Mouse (Mus musculus) forebrain, postnatal 0 days (tissue): Measurements from ENCODE around the gene Ubqln4. TPM values are rescaled to one million over a fixed set of nuclear protein-coding genes. Genes with fewer than 3 reads are reported as not detected.

Experiments
- ATAC-seq: fragments of 200-750 bp; cut with Nextera tagmentation; 2 replicates; pipeline ENCODE4 v1.8.0; 2017; ENCODE audit warnings: mild to moderate bottlenecking, moderate library complexity
- DNase-seq: peaks from one replicate; pipeline ENCODE4 v3.0.0-alpha.2; 2015
- H3K27ac ChIP-seq: fragments of 300-500 bp; sonication (generic); 2 replicates; pipeline ENCODE4 v1.5.1; 2014; ENCODE audit warnings: low read depth, mild to moderate bottlenecking, antibody characterized with exemption, low read length, moderate library complexity, mixed read lengths
- H3K27me3 ChIP-seq: fragments of 300-500 bp; sonication (generic); 2 replicates; pipeline ENCODE4 v1.6.1; 2014; ENCODE audit warnings: mild to moderate bottlenecking, low read length, mixed read lengths; ENCODE audit not compliant: insufficient read depth
- H3K36me3 ChIP-seq: fragments of 300-500 bp; sonication (generic); 2 replicates; pipeline ENCODE4 v1.6.1; 2014; ENCODE audit warnings: mild to moderate bottlenecking, moderate library complexity; ENCODE audit not compliant: insufficient read depth
- H3K4me1 ChIP-seq: fragments of 300-500 bp; sonication (generic); 2 replicates; pipeline ENCODE4 v1.6.1; 2014; ENCODE audit warnings: antibody characterized with exemption; ENCODE audit not compliant: insufficient read depth
- H3K4me2 ChIP-seq: fragments of 300-500 bp; sonication (generic); 2 replicates; pipeline ENCODE4 v1.6.1; 2014; ENCODE audit warnings: low read depth, mild to moderate bottlenecking, moderate library complexity
- H3K4me3 ChIP-seq: fragments of 300-500 bp; sonication (generic); 2 replicates; pipeline ENCODE4 v1.5.1; 2014; ENCODE audit warnings: low read depth, low read length, mixed read lengths
- H3K9ac ChIP-seq: fragments of 300-500 bp; sonication (generic); 2 replicates; pipeline ENCODE4 v1.6.1; 2014; ENCODE audit warnings: mild to moderate bottlenecking
- H3K9me3 ChIP-seq: fragments of 300-500 bp; sonication (generic); 2 replicates; pipeline ENCODE4 v1.6.1; 2016; ENCODE audit warnings: low read length
- CTCF ChIP-seq: sonication (generic); IDR thresholded peaks from 2 replicates; pipeline ENCODE4 v1.5.1; 2016; ENCODE audit warnings: antibody characterized with exemption, control low read depth, low read depth
- WGBS: fragments of 180-500 bp; shearing (Covaris S2); extraction: QIAGEN DNeasy Blood & Tissue Kit; methylation state at CpG from one replicate; pipeline ENCODE4 v1.1.7; 2014; 5-methylcytosine and 5-hydroxymethylcytosine counted together
- polyA plus RNA-seq: library from polyadenylated mRNA; unstranded; fragments of >200 nt; fragmentation: Nextera tagmentation; extraction: Ambion mirVana; gene quantifications from 2 replicates; pipeline ENCODE4 v1.2.1, GENCODE M21; 2015
- total RNA-seq: library from RNA; depleted of rRNA; stranded (reverse); fragments of >200 nt; gene quantifications from 2 replicates; pipeline ENCODE4 v1.2.3, GENCODE M21; 2014

Ubqln4 gene
- total and polyA plus RNA-seq, 2 experiments from 2014 or later, result 30.8 to 116 TPM

DNA sequence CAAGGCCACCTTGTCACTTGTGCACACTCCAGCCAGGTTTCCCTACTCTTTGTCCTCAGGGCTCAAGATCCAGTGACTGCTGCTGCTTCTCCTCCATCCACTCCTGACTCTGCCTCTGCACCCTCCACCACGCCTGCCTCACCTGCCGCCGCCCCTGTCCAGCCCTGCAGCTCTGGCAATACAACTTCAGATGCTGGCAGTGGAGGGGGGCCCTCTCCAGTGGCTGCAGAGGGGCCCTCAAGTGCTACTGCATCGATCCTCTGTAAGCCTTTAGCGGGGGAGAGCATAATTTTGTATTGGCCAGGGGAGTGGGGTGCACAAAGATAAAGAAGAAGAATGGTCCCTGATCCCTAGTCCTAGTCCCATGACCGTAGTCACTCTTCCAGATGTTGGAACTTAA is 2.2 kb downstream of the Ubqln4 start:
- Histone ChIP-seq H3K36me3 (peaks cover 42% of the 10 kb centered on the region), H3K4me1 (peaks cover 12% of the 10 kb centered on the region; the same call in 1 of the 2 replicates), H3K27ac (no peak overlapping the region), H3K27me3 (no peaks in the 10 kb centered on the region), H3K9ac (no peak overlapping the region), H3K9me3 (no peaks in the 10 kb centered on the region), H3K4me3 (no peak overlapping the region), H3K4me2 (no peak overlapping the region)
- WGBS, result 89% methylated on average over 6 of the region's 6 CpGs
- no peak for TF ChIP-seq CTCF
- ATAC-seq, result no peak
- DNase-seq, result no peak

GRCm38 (mm10) chr3:88556616-88557015 is 3.1 kb downstream of the Ubqln4 start:
- WGBS, result 97% methylated on average over 8 of the region's 8 CpGs
- Histone ChIP-seq H3K4me2 (no peak overlapping the region), H3K27me3 (no peaks in the 10 kb centered on the region), H3K27ac (no peak overlapping the region), H3K9ac (no peak overlapping the region), H3K4me3 (no peak overlapping the region), H3K36me3 (peaks cover 50% of the 10 kb centered on the region), H3K4me1 (peaks cover 12% of the 10 kb centered on the region; the same call in 1 of the 2 replicates), H3K9me3 (no peaks in the 10 kb centered on the region)
- no peak for TF ChIP-seq CTCF
- no peak for DNase-seq
- no peak for ATAC-seq

- Histone ChIP-seq H3K4me1 (peaks cover 6% of the 10 kb centered on the region; the same call in 1 of the 2 replicates), H3K9ac (no peak overlapping the region), H3K27me3 (no peaks in the 10 kb centered on the region), H3K27ac (no peak overlapping the region), H3K4me3 (no peak overlapping the region), H3K36me3 (peaks cover 78% of the 10 kb centered on the region), H3K9me3 (no peaks in the 10 kb centered on the region), H3K4me2 (no peak overlapping the region)
- no peak for TF ChIP-seq CTCF
- ATAC-seq (no peak), DNase-seq (no peak)
- WGBS, result 93% methylated on average over 9 of the region's 9 CpGs
These were observed 6.0 kb downstream of the Ubqln4 start for GRCm38 (mm10) chr3:88559596-88559995.

GRCm38 (mm10) chr3:88561989-88562388 is 8.4 kb downstream of the Ubqln4 start:
- Histone ChIP-seq H3K4me1 (no peaks in the 10 kb centered on the region), H3K9me3 (no peaks in the 10 kb centered on the region), H3K4me2 (no peak overlapping the region), H3K36me3 (peaks cover 93% of the 10 kb centered on the region), H3K27me3 (no peaks in the 10 kb centered on the region), H3K27ac (no peak overlapping the region), H3K9ac (no peak overlapping the region), H3K4me3 (no peak overlapping the region)
- 64% methylated on average over 4 of the region's 4 CpGs for WGBS
- peak; percentile 51 for ATAC-seq
- TF ChIP-seq CTCF, result no peak
- DNase-seq, result no peak

GRCm38 (mm10) chr3:88563442-88563841 is 9.9 kb downstream of the Ubqln4 start:
- no peak overlapping the region for H3K9ac ChIP-seq
- DNase-seq, result no peak
- no peak overlapping the region for H3K27ac ChIP-seq
- no peaks in the 10 kb centered on the region for H3K27me3 ChIP-seq
- WGBS, result 71% methylated on average over 4 of the region's 4 CpGs
- TF ChIP-seq CTCF, result no peak
- no peaks in the 10 kb centered on the region for H3K4me1 ChIP-seq
- H3K9me3 ChIP-seq, result no peaks in the 10 kb centered on the region
- no peak for ATAC-seq
- peaks cover 94% of the 10 kb centered on the region for H3K36me3 ChIP-seq
- no peak overlapping the region for H3K4me3 ChIP-seq
- no peak overlapping the region for H3K4me2 ChIP-seq

DNA sequence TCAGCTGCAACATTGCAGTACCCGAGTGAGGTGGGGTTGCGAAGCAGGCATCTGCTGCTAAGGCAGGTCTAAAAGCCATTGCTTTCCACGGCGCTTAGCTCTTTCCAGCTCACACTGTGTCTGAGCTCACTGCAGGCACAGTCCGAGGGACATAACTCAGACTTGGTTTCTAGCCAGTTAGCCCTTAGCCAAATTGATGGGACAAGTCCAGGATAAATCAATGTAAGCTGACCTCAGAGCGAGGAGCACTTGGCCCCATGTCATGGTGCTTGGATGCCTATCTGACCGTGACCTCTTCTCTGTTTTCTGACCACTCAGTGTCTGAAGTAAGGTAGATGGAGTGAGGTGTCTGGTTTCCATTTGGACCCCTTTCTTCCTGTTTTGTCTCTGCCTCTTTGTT is 10.4 kb downstream of the Ubqln4 start:
- Histone ChIP-seq H3K36me3 (peaks cover 94% of the 10 kb centered on the region), H3K4me2 (no peak overlapping the region), H3K27me3 (no peaks in the 10 kb centered on the region), H3K4me1 (no peaks in the 10 kb centered on the region), H3K9ac (no peak overlapping the region), H3K27ac (no peak overlapping the region), H3K9me3 (no peaks in the 10 kb centered on the region), H3K4me3 (no peak overlapping the region)
- no peak for DNase-seq
- TF ChIP-seq CTCF, result no peak
- 81% methylated on average over 7 of the region's 7 CpGs for WGBS
- ATAC-seq, result no peak

- H3K9ac ChIP-seq, result no peak overlapping the region
- H3K4me1 ChIP-seq, result no peaks in the 10 kb centered on the region
- H3K27ac ChIP-seq, result no peak overlapping the region
- H3K27me3 ChIP-seq, result no peaks in the 10 kb centered on the region
- no peak overlapping the region for H3K4me3 ChIP-seq
- DNase-seq (no peak), ATAC-seq (no peak)
- no peak for TF ChIP-seq CTCF
- no peak overlapping the region for H3K4me2 ChIP-seq
- H3K36me3 ChIP-seq, result peaks cover 88% of the 10 kb centered on the region
- WGBS, result 88% methylated on average over 3 of the region's 3 CpGs
- H3K9me3 ChIP-seq, result no peaks in the 10 kb centered on the region
These were observed 12.6 kb downstream of the Ubqln4 start for GRCm38 (mm10) chr3:88566116-88566515.

- Histone ChIP-seq H3K4me3 (no peak overlapping the region), H3K9me3 (no peaks in the 10 kb centered on the region), H3K27ac (no peak overlapping the region), H3K27me3 (no peaks in the 10 kb centered on the region), H3K9ac (no peak overlapping the region), H3K4me2 (no peak overlapping the region), H3K36me3 (peaks cover 83% of the 10 kb centered on the region), H3K4me1 (no peaks in the 10 kb centered on the region)
- ATAC-seq, result no peak
- 95% methylated on average over 4 of the region's 4 CpGs for WGBS
- TF ChIP-seq CTCF, result no peak
- no peak for DNase-seq
These were observed 13.0 kb downstream of the Ubqln4 start for GRCm38 (mm10) chr3:88566536-88567061.
